Mouse (Mus musculus) heart, postnatal 0 days (tissue): Measurements from ENCODE around the gene Galnt10.

ENCODE experiments used
- CTCF ChIP-seq: IDR thresholded peaks from 2 replicates; pipeline ENCODE4 v1.5.1; 2016; ENCODE audit warnings: antibody characterized with exemption, control low read depth, low read depth
- EP300 ChIP-seq: IDR thresholded peaks from 2 replicates; pipeline ENCODE4 v1.6.1; 2016; ENCODE audit warnings: antibody characterized with exemption, low read depth

GRCm38 (mm10) chr11:57691939-57692338 is 46.7 kb downstream of the Galnt10 start:
- TF ChIP-seq CTCF = no peak
- no peak for TF ChIP-seq EP300
